Mouse (Mus musculus): ENCODE measurements around the gene Rab3ip. TPM values are rescaled to one million over a fixed set of nuclear protein-coding genes. Genes with fewer than 3 reads are reported as not detected.

Rab3ip gene
- 57.7 and 65.9 TPM in 2 replicates for polyA plus RNA-seq (2021; fragmentation: Nextera tagmentation)
- long read RNA-seq, experiment 1, transcript Rab3ip-203 (11 exons, 1,844 nt), result minor isoform, 45 of 185 reads
- long read RNA-seq, experiment 1, transcript Rab3ip-201 (10 exons, 2,690 nt), result major isoform, 87 of 185 reads
- long read RNA-seq, experiment 1, partial matches to known transcripts, result 22 of 185 reads
- long read RNA-seq, experiment 1, other reads (novel, unspliced or antisense), result 31 of 185 reads
- long read RNA-seq, experiment 2, transcript Rab3ip-201 (10 exons, 2,690 nt), result major isoform, 250 of 519 reads
- long read RNA-seq, experiment 2, transcript Rab3ip-203 (11 exons, 1,844 nt), result minor isoform, 179 of 519 reads
- long read RNA-seq, experiment 2, partial matches to known transcripts, result 16 of 519 reads
- long read RNA-seq, experiment 2, other reads (novel, unspliced or antisense), result 74 of 519 reads

DNA sequence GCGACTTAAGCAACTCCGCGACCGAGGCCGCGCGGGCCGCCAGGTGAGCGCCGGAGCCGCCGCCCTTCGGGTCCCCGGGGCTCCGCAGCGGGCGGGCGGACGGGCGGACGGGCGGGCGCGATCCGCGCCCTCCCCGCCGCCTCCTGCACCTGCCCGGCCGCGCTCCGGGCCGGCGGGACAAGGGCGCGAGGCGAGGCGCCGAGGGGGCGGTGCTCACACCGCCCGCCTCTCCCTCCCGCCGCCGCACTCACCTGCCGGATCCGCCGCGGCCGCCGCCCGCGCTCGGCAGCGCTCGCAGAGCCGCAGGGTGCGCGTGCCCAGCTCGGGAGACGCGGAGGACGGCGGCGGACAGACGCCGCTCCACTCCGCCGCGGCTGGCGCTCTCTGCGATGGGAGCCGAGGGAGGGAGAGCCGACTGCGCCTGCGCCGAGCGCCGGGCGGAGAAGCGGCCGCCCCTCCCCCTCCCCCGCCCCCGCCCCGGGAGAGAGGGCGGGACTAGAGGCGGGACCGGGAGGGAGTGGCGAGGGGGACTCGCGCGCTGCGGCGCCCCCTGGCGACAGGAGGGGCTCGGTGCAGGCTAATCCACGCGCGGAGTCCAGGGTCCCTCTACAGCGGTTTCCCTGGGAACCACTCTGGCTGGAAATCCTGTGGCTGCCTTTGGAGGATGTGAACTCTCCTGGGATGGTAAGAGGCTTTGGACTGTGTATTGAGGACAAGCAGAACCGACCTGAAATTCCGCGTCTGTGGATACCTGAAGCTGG lies at the start of gene Rab3ip:
Rab3ip (minus strand) TSS at position 761 of the 761 bp plus-strand sequence.

DNA sequence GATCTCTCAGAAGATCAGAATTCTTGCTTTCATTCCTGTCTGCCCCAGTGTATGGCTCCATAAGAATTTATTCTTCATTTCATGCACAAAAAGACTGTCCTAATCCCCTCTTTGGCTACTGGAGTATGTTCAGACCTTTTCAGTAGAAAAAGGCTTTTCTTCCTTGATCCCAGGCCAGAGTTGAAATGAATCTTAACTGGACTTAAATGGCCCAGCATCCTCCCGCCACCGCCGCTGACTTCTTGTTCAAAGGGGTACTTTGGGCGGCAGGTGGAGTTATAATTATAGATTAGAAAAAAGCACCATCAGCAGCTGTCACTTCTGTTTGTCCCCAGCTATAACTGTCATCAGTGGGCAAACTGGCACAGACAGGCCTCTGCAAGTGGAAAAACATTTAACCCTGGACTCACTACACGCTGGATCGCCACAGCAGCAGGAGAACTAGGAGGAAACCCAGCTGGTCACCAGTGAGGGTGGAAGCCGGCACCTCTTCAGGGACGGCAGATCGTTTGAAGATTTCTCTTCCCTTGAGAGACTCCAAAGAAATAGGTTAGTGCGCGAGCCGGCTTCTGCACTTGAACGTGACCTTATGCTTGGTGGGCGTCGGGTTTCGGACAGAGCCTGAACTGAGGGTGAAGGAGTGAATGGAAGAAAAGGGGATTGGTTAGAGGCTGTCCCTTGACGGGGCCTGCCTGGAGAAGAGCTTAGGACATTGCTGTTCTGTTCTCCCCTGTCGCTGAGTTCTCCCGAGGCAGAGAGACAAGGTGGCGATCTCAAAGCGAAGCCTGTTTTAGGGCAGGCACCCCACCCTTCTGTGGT lies 35.9 kb upstream of the Rab3ip start, which contains the start of gene Best3:
Best3 (plus strand) TSS at position 51 of the 819 bp plus-strand sequence.

DNA sequence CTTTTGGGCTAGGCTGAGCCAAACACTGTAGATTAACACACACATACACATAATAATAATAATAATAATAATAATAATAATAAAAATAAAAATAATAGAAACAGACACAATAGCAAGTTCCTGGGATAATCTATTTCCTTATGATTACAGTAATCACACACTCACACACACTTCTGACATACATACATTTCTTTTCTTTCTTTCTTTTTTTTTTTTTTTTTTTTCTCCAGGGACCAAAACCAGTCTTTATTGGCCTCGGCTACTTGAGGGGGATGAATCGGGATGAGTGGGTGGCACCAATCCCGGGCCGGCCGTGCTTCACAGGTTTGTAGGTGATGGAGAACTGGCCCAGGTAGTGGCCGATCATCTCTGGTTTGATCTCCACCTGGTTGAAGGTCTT lies 21.9 kb upstream of the Rab3ip start, which contains the start of gene Gm10271:
Gm10271 (minus strand) TSS at position 101 of the 400 bp plus-strand sequence.

DNA sequence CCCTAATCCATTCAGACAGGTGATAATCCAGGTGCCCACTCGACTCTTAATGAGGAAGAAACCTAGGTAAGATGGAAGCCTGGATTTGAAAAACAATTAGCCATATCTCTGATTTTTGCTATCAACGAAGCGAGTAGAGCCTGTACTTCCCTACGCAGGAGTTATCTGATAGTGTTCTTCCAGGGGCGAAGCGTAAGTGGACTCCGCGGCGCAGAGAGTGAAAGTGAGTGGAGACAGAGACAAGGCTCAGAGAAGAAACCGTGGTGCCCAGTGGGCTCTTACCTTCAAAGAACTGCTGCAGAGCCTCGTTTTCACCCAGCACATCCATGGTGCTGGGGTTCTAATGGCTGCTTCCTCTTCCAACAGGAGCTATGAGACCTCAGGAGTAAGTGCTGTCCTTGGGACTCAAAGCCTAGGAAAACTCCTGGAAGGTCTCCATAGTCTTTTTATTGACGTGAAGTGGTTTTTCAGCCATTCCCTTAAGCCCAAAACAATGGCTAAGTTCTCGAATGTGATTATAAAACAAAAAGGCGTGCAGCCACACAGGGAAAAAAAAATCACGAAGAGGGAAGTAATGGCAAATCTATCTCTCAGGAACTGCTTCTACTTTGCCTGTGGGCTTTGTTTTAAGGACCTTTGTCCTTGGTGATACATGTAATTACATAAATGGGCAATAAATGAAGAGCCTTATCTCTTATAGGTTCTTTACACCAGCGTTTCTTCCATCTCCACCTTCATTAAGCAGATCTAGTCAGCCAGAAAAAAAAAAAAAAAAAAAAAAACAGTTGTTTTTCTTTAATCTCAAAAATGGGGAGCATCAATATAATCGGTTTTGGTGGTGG lies 54.0 kb downstream of the Rab3ip start, which contains the start of gene Myrfl:
Myrfl (minus strand) TSS at position 584 of the 842 bp plus-strand sequence.

Other genes starting within 250 kb of the Rab3ip start
- 0.04 and 0.09 TPM in 2 replicates for gene Myrfl, start 53.9 kb downstream of the Rab3ip start, polyA plus RNA-seq (2021; fragmentation: Nextera tagmentation)
- not detected in 2 replicates for gene Gm10271, start 21.8 kb upstream of the Rab3ip start, polyA plus RNA-seq (2021; fragmentation: Nextera tagmentation)
- 0.94 and 1.6 TPM in 2 replicates for gene Best3, start 35.5 kb upstream of the Rab3ip start, polyA plus RNA-seq (2021; fragmentation: Nextera tagmentation)
- gene Lrrc10, start 94.6 kb upstream of the Rab3ip start, polyA plus RNA-seq (2021; fragmentation: Nextera tagmentation), result 0.19 TPM in 1 of 2 replicates, not detected in the other
- 175 and 187 TPM in 2 replicates for gene Cct2, start 113.0 kb upstream of the Rab3ip start, polyA plus RNA-seq (2021; fragmentation: Nextera tagmentation)
- gene Frs2, start 197.8 kb upstream of the Rab3ip start, polyA plus RNA-seq (2021; fragmentation: Nextera tagmentation), result 7.7 and 7.8 TPM in 2 replicates

All from layer of hippocampus, adult 6 months (tissue).